Mouse (Mus musculus): ENCODE measurements at regions not wholly inside any gene's neighbourhood (a gene's known extent, or its start where the extent isn't known, plus 50 kb on each side); places are given as distances from the start of the nearest gene placed in this dataset.

GRCm38 (mm10) chr7:138497771-138498170 is 100.2 kb upstream of the Tcerg1l start:
- TF ChIP-seq POLR2A (IDR thresholded peaks at IDR 0.05; ENCODE audit: insufficient read depth, low read depth, low read length), result no peak
- TF ChIP-seq CTCF (IDR thresholded peaks at IDR 0.05), result no peak

Measured in heart, adult 2 months (tissue).